Mouse (Mus musculus) G1E (cell line): ENCODE results near the gene Zbtb42.

Source experiments
- CTCF ChIP-seq: IDR thresholded peaks from 2 replicates; pipeline ENCODE4 v1.5.1; 2012; ENCODE audit warnings: low read depth, low read length, inconsistent platforms, mixed read lengths
- GATA1 ChIP-seq: IDR thresholded peaks from 2 replicates; pipeline ENCODE4 v1.6.1; 2012; ENCODE audit warnings: borderline replicate concordance, low read length, inconsistent platforms, mixed read lengths
- GATA2 ChIP-seq: IDR thresholded peaks from 2 replicates; pipeline ENCODE4 v1.6.1; 2012; ENCODE audit warnings: low read depth, low read length, inconsistent platforms, borderline replicate concordance
- TAL1 ChIP-seq: conservative IDR thresholded peaks from 2 replicates; pipeline ENCODE4 v1.6.1; 2012; ENCODE audit warnings: low read depth, low read length, inconsistent platforms, mixed read lengths

DNA sequence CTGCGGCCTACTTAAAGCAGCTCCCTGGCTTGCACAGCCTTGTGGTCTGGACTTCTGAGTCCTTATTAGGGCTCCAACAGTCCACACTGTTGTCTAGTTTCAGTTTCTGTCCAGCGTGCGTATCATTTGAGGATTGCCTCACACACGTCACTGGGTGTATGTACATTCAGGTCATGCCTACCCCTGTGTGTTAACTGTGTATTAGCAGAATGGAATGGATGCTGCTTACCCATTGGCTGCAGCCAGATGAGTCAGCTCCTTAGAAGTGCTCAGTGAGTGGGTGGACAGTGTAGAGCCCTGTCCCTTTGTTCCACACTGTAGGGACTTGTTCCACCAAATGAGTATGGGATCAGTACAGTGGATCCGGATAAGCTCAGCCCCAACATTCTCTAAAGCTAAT, 30.5 kb upstream of the Zbtb42 start:
- TF ChIP-seq CTCF (no peak), TAL1 (no peak), GATA2 (no peak), GATA1 (no peak)
